Comparison of ENCODE assay signal across 20 mouse cellular contexts in the genomic region with DNA sequence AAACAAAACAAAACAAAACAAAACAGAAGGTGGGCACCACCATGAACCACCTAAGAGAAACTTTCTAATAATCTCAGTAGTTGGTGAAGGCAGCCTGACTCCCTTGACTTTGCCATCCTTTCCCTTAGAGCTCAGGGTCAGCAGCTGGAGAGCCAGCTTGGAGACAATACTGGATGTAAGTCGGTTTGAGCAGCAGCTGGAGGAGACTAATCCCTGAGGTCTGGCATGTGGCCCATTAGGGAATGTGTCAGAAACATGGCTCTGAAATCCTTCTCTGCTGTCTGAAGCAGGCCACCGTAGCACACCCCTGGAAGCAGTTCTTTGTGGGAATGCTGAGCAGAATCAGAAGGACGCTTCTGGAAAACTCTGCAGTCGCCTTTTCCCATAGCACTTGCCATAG. TPM values are rescaled to one million over a fixed set of nuclear protein-coding genes. Genes with fewer than 3 reads are reported as not detected.
DNase-seq lines count a peak whose midpoint lies in the region; TF ChIP-seq lines count a peak whose summit lies in the region.
"Had no signal": no experiment of that assay in that cellular context is flagged by ENCODE, and none has a peak within 500 bp of the region (broad histone marks: within the 10 kb centered on the region; RNA-seq: fewer than 3 reads in every experiment).

No protein-coding gene starts in this region.

- DNase-seq in adrenal gland, postnatal 10 days, result peak; percentile 58
- no peak for DNase-seq in adrenal gland, adult (ENCODE audit: inconsistent age in 2 of 2, low spot score in 1 of 2)
- DNase-seq in heart, adult 2 months, result peak; percentile 29 to 39
- DNase-seq in heart, embryonic 10.5 days (ENCODE audit: low spot score), result no peak
- peak; percentile 45 for DNase-seq in lung, postnatal 36 days
- no peak for DNase-seq in lung, adult 2 months
- no peak for DNase-seq in layer of hippocampus, postnatal 25 days (ENCODE audit: extremely low spot score in 1 of 2, low spot score in 1 of 2)
- no peak for DNase-seq in frontal cortex, postnatal 10 days (ENCODE audit: low spot score in 2 of 2)
- DNase-seq: cerebellum, postnatal 36 days; liver; right cerebral cortex, postnatal 14 days; thymus, postnatal 14 days had no signal

- no peaks in the 10 kb centered on the region for H3K79me2 ChIP-seq in heart, adult 2 months (replicated peaks; ENCODE audit: control insufficient read depth, insufficient read depth, low read length)

- no peak for TF ChIP-seq CTCF in heart, adult 2 months (IDR thresholded peaks at IDR 0.05)
- no peak for TF ChIP-seq CTCF in lung, adult 2 months (IDR thresholded peaks at IDR 0.05; ENCODE audit: insufficient read depth, low read length)

- no peak overlapping the region for H3K9ac ChIP-seq in heart, adult 2 months (ENCODE audit: low read depth, low read length)
- H3K9ac ChIP-seq: embryonic facial prominence, embryonic 12.5 days; hindbrain, embryonic 12.5 days; intestine, embryonic 15.5 days; lung, embryonic 15.5 days; midbrain, embryonic 12.5 days had no signal

- TF ChIP-seq EP300 in heart, adult 2 months (IDR thresholded peaks at IDR 0.05; ENCODE audit: insufficient read depth, low read depth, low read length), result no peak

- H3K9me3 ChIP-seq in heart, embryonic 10.5 days, result no peaks in the 10 kb centered on the region
- H3K9me3 ChIP-seq: embryonic facial prominence, embryonic 12.5 days; forebrain, embryonic 10.5 days; hindbrain, embryonic 12.5 days; intestine, embryonic 15.5 days; lung, embryonic 15.5 days; midbrain, embryonic 12.5 days had no signal

- TF ChIP-seq POLR2A in heart, adult 2 months (IDR thresholded peaks at IDR 0.05; ENCODE audit: insufficient read depth, low read depth, low read length), result no peak
- no peak for TF ChIP-seq POLR2A in lung, adult 2 months (IDR thresholded peaks at IDR 0.05; ENCODE audit: borderline replicate concordance, extremely low read depth, low read depth, low read length)

- H3K36me3 ChIP-seq in heart, adult 2 months (ENCODE audit: control insufficient read depth, insufficient read depth, low read length), result no peaks in the 10 kb centered on the region
- peaks cover 94% of the 10 kb centered on the region for H3K36me3 ChIP-seq in heart, embryonic 10.5 days

- H3K27me3 ChIP-seq in heart, adult 2 months (ENCODE audit: control insufficient read depth, insufficient read depth, low read length), result no peaks in the 10 kb centered on the region
- peaks cover 13% of the 10 kb centered on the region for H3K27me3 ChIP-seq in heart, embryonic 10.5 days (ENCODE audit: insufficient read depth, poor library complexity, severe bottlenecking)
- H3K27me3 ChIP-seq: embryonic facial prominence, embryonic 12.5 days; hindbrain, embryonic 12.5 days; intestine, embryonic 15.5 days; lung, embryonic 15.5 days; midbrain, embryonic 12.5 days had no signal

- H3K4me3 ChIP-seq in heart, adult 2 months, result no peak overlapping the region
- H3K4me3 ChIP-seq in heart, embryonic 10.5 days, result no peak overlapping the region
- no peak overlapping the region for H3K4me3 ChIP-seq in lung, adult 2 months (replicated peaks; ENCODE audit: extremely low read depth, low read depth, low read length)
- H3K4me3 ChIP-seq: embryonic facial prominence, embryonic 12.5 days; forebrain, embryonic 10.5 days; hindbrain, embryonic 12.5 days; intestine, embryonic 15.5 days; lung, embryonic 15.5 days; midbrain, embryonic 12.5 days had no signal

- H3K4me1 ChIP-seq in heart, adult 2 months (ENCODE audit: control insufficient read depth, insufficient read depth, low read length), result no peaks in the 10 kb centered on the region
- no peaks in the 10 kb centered on the region for H3K4me1 ChIP-seq in heart, embryonic 10.5 days
- no peaks in the 10 kb centered on the region for H3K4me1 ChIP-seq in lung, adult 2 months (ENCODE audit: control insufficient read depth, insufficient read depth, low read length)
- H3K4me1 ChIP-seq: embryonic facial prominence, embryonic 12.5 days; forebrain, embryonic 10.5 days; hindbrain, embryonic 12.5 days; intestine, embryonic 15.5 days; lung, embryonic 15.5 days; midbrain, embryonic 12.5 days had no signal

- no peak overlapping the region for H3K27ac ChIP-seq in heart, adult 2 months
- no peak overlapping the region for H3K27ac ChIP-seq in heart, embryonic 10.5 days
- H3K27ac ChIP-seq: embryonic facial prominence, embryonic 12.5 days; forebrain, embryonic 10.5 days; hindbrain, embryonic 12.5 days; intestine, embryonic 15.5 days; lung, embryonic 15.5 days; midbrain, embryonic 12.5 days; stomach, postnatal 0 days had no signal

- 63% methylated on average over 4 of the region's 4 CpGs for WGBS in heart, adult 2 months
- WGBS in heart, embryonic 10.5 days, result 86% methylated on average over 4 of the region's 4 CpGs
- 66% methylated on average over 4 of the region's 4 CpGs for WGBS in lung, adult 2 months

- intact Hi-C loops in heart, adult 2 months (cut with DNase I), result loop anchor here (5.0 kb wide), 1 partner anchor 241 kb away; no protein-coding TSS in a partner anchor

RNA-seq across cellular contexts. Expression of a gene that starts 21.9 kb away (rescaled TPM):
- total RNA-seq in adrenal gland, postnatal 10 days (2021), result 10 to 100 TPM; 63.8 to 68.1 TPM
- total RNA-seq in heart, adult 2 months (2021), result 10 to 100 TPM; 26.3 to 29.7 TPM
- polyA plus RNA-seq in heart, adult 2 months (2012; rRNA removed), result 10.4 and 18.4 TPM in 2 replicates
- polyA plus RNA-seq in heart, embryonic 10.5 days (2016; fragmentation: Nextera tagmentation; extraction: Ambion mirVana), result 75.8 and 84.8 TPM in 2 replicates
- polyA plus RNA-seq in lung, adult 2 months (2012; rRNA removed), result 9.0 and 15.4 TPM in 2 replicates
- 10 to 100 TPM; 85.0 to 85.9 TPM for total RNA-seq in layer of hippocampus, postnatal 25 days (2021)

RNA-seq across cellular contexts. Expression of a gene that starts 21.9 kb away (rescaled TPM):
- 10 to 100 TPM; 26.9 to 29.6 TPM for total RNA-seq in adrenal gland, postnatal 10 days (2021)
- 10 to 100 TPM; 10.2 to 14.2 TPM for total RNA-seq in heart, adult 2 months (2021)
- polyA plus RNA-seq in heart, adult 2 months (2012; rRNA removed), result 6.6 and 13.3 TPM in 2 replicates
- 19.9 and 20.1 TPM in 2 replicates for polyA plus RNA-seq in heart, embryonic 10.5 days (2016; fragmentation: Nextera tagmentation; extraction: Ambion mirVana)
- 8.5 and 10.5 TPM in 2 replicates for polyA plus RNA-seq in lung, adult 2 months (2012; rRNA removed)
- total RNA-seq in layer of hippocampus, postnatal 25 days (2021), result 10 to 100 TPM; 32.5 to 35.2 TPM

RNA-seq across cellular contexts. Expression of a gene that starts 49.7 kb away (rescaled TPM):
- 10 to 100 TPM; 16.5 to 16.6 TPM for total RNA-seq in adrenal gland, postnatal 10 days (2021)
- total RNA-seq in heart, adult 2 months (2021), result 1 to 10 TPM; 3.2 to 3.7 TPM
- 3.8 and 4.4 TPM in 2 replicates for polyA plus RNA-seq in heart, adult 2 months (2012; rRNA removed)
- 1.1 and 2.7 TPM in 2 replicates for polyA plus RNA-seq in heart, embryonic 10.5 days (2016; fragmentation: Nextera tagmentation; extraction: Ambion mirVana)
- 47.1 and 50.1 TPM in 2 replicates for polyA plus RNA-seq in lung, adult 2 months (2012; rRNA removed)
- 1 to 10 TPM; 7.5 to 7.7 TPM for total RNA-seq in layer of hippocampus, postnatal 25 days (2021)
- total RNA-seq: neutrophil, adult 5-6 weeks had no signal

Comparison
In these comparisons a context has a peak if more than half of its experiments do, and no peak if none do; other contexts are left out.
1. DNase-seq: peak in adrenal gland, postnatal 10 days (single experiment), heart, adult 2 months (2 of 2) and lung, postnatal 36 days (single experiment); none in adrenal gland, adult (0 of 2), heart, embryonic 10.5 days (single experiment), lung, adult 2 months (single experiment), layer of hippocampus, postnatal 25 days (0 of 2) and frontal cortex, postnatal 10 days (0 of 2).